Mouse (Mus musculus) ES-E14 (cell line): ENCODE measurements at regions not wholly inside any gene's neighbourhood (a gene's known extent, or its start where the extent isn't known, plus 50 kb on each side); places are given as distances from the start of the nearest gene placed in this dataset.

Experiments used
- DNase-seq: peaks from one replicate; pipeline ENCODE4 v3.0.0-alpha.2; 2013; ENCODE audit warnings: low read depth, low spot score
- H3K27ac ChIP-seq: 2 replicates; pipeline ENCODE4 v1.5.1; 2012; ENCODE audit warnings: low read depth, mild to moderate bottlenecking, low read length, moderate library complexity, mixed read lengths; ENCODE audit not compliant: poor library complexity, insufficient read depth, severe bottlenecking
- H3K36me3 ChIP-seq: 2 replicates; pipeline ENCODE4 v1.6.1; 2012; ENCODE audit warnings: mild to moderate bottlenecking, low read length, moderate library complexity, mixed read lengths; ENCODE audit not compliant: control insufficient read depth, poor library complexity, insufficient read depth, severe bottlenecking
- H3K4me1 ChIP-seq, 2 experiments: fragments of 150-350 bp in 1 of 2; sonication (generic) in 1 of 2; 2 replicates each; pipeline ENCODE4 v1.6.1; 2012; ENCODE audit warnings: low read length in 2 of 2, mild to moderate bottlenecking in 1 of 2, mixed read lengths in 1 of 2; ENCODE audit not compliant: control insufficient read depth in 2 of 2, insufficient read depth in 2 of 2, poor library complexity in 1 of 2
- H3K4me3 ChIP-seq, 2 experiments: fragments of 150-350 bp in 1 of 2; sonication (generic) in 1 of 2; 2 replicates each; pipeline ENCODE4 v1.5.1; 2012; ENCODE audit warnings: low read length in 2 of 2, low read depth in 1 of 2, mild to moderate bottlenecking in 1 of 2, mixed read lengths in 1 of 2; ENCODE audit not compliant: insufficient read depth in 1 of 2, poor library complexity in 1 of 2, severe bottlenecking in 1 of 2
- H3K9ac ChIP-seq: 2 replicates; pipeline ENCODE4 v1.6.1; 2012; ENCODE audit warnings: low read depth, mild to moderate bottlenecking, low read length, mixed read lengths; ENCODE audit not compliant: poor library complexity, insufficient read depth, severe bottlenecking
- H3K9me3 ChIP-seq: fragments of 150-350 bp; sonication (generic); 2 replicates; pipeline ENCODE4 v1.6.1; 2012; ENCODE audit warnings: low read depth, mild to moderate bottlenecking, low read length; ENCODE audit not compliant: control insufficient read depth, insufficient read depth
- CHD2 ChIP-seq: IDR thresholded peaks from 2 replicates; pipeline ENCODE4 v1.6.1; 2014; ENCODE audit warnings: mild to moderate bottlenecking, low read depth, low read length, inconsistent platforms
- HCFC1 ChIP-seq: IDR thresholded peaks from 2 replicates; pipeline ENCODE4 v1.6.1; 2012; ENCODE audit warnings: low read length, inconsistent platforms, borderline replicate concordance; ENCODE audit not compliant: insufficient read depth
- MAFK ChIP-seq: IDR thresholded peaks from 2 replicates; pipeline ENCODE4 v1.6.1; 2014; ENCODE audit warnings: mild to moderate bottlenecking, low read depth, low read length, inconsistent platforms; ENCODE audit not compliant: insufficient read depth
- ZC3H11A ChIP-seq: IDR thresholded peaks from 2 replicates; pipeline ENCODE4 v1.6.1; 2012; ENCODE audit warnings: low read depth, mild to moderate bottlenecking, inconsistent platforms, low read length, borderline replicate concordance
- ZNF384 ChIP-seq: IDR thresholded peaks from 2 replicates; pipeline ENCODE4 v1.6.1; 2012; ENCODE audit warnings: low read depth, low read length, inconsistent platforms
- in situ Hi-C, 2 experiments: fragments of 600-800 bp; cut with MboI; formaldehyde crosslinking; loops; one replicate each; pipeline ENCODE4 v1.15.1; 2025; ENCODE audit warnings: low sequenced_read_pairs in 2 of 2, inconsistent platforms in 1 of 2; ENCODE audit not compliant: unreplicated experiment in 2 of 2

DNA sequence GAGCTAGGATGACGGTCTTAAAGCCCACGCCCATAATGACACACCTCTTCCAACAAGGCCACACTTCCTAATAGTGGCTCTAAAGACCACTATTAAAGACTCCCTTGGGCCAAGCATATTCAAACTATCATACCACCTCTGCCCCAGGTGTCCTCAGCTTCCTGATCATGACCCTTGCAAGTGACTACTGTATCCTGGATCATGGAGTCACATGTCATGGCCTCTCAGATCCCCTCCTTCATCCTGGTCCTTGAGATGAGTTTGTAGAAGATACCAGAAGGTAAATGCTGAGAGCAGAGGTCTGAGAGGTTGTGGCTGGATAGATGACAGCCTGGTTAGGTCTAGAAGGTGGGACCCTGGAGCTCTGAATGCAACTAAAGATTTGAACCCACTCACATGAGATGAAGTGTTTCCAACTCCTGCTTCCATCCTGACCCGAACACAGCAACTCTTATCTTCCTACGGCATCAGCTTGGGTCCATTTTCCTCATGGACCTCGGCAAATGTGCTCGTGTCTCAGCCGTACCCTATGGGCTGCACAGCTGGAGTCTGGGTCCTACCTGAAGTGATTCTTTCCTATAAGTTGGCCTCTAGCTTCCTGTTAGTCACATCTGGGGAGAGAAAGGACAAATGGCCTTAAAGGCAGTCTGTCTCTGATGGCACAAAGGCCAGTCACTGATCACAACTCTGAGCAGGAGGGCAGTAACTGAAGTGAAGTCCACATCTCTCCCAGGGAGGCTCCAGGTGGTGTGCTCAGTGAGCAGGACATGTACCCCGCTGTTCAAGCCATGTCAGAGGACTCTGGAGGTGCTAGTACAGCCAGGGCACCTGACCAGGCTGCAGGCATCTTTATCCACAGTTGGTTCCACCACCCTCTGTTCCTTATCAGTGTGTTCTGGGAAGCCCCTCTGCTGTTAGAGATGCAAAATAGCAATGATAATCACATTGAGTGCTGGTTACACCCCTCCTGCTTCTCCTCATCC is 54.3 kb upstream of the Slco4a1 start:
- Histone ChIP-seq H3K9me3 (no peaks in the 10 kb centered on the region), H3K27ac (no peak overlapping the region), H3K4me1 (no peaks in the 10 kb centered on the region), H3K9ac (no peak overlapping the region), H3K36me3 (no peaks in the 10 kb centered on the region), H3K4me3 (no peak overlapping the region)
- TF ChIP-seq HCFC1 (no peak), MAFK (no peak), CHD2 (no peak), ZC3H11A (no peak), ZNF384 (no peak)
- in situ Hi-C loops, result no loop called here
- DNase-seq, result no peak

DNA sequence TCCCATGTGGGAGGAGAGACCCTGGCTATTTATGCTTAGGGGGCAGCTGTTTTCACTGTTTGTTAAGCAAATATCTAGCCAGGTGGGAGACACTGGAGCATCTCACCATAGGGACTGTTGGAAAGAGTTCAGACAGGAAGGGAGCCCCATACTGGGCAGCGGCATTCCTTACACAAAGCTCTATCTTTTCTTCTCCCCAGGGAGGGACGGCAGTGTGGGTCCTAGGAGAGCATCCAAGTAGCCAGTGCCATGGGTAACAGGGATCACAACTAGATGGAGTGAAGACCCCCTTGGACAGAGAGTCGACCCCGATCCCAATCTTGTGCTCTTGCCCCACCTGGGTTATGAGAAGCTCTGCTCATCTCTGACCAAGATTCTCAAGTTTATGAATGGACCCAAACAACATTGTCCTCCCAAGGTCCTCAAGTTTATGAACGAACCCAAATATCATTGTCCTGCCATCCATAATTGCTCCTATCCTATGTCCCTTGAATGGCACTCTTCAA is 55.5 kb upstream of the Slco4a1 start:
- Histone ChIP-seq H3K27ac (no peak overlapping the region), H3K9me3 (no peaks in the 10 kb centered on the region)
- in situ Hi-C loops, result no loop called here

DNA sequence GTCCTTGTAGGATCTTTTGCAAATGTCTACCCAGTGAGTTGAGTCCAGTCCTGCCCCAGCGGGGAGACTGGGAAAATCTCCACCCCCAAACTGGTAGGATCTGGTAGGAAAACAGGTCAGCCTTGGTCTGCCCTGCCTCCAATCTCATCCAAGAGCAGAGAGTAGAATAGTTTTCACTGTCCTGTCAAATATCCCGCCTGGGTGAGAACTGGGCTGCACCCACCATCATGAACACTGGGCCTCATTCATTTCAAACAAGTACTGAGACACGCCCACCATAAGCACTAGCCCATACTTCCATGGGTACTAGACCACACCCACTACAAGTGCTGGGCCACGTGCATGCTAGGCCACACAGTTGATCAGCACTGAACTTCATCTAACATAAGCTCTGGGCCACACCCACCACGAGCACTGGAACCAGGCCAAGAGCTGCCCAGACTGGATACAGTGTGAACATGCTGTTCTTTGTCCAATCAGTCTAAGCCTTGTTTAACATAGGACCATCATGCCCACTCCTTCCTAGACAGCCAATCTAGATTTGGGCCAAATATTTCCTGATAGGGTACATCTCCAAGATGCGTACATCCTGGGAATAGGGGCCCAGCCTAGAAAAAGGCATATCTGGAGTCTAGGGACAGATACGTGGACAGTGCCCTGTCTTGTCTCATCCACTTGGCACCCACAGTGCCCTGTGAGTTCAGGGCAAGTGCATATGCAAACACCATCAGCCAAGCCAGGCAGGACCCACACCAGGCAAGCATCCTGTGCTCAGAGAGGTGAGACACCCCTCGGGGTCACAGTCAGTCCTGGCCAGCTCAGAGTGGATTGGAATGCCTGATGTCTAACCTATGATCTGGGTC is 56.2 kb upstream of the Slco4a1 start:
- Histone ChIP-seq H3K9me3 (no peaks in the 10 kb centered on the region), H3K27ac (no peak overlapping the region), H3K9ac (no peak overlapping the region), H3K36me3 (no peaks in the 10 kb centered on the region), H3K4me3 (no peak overlapping the region), H3K4me1 (no peaks in the 10 kb centered on the region)
- no peak for DNase-seq
- no peak for TF ChIP-seq HCFC1
- in situ Hi-C loops, result no loop called here

More for the DNA sequence above, 55.5 kb upstream of the Slco4a1 start:
- no peak overlapping the region for H3K4me3 ChIP-seq
- H3K9ac ChIP-seq, result no peak overlapping the region
- TF ChIP-seq HCFC1 (no peak), CHD2 (no peak), MAFK (no peak), ZC3H11A (no peak), ZNF384 (no peak)
- H3K4me1 ChIP-seq, result no peaks in the 10 kb centered on the region
- no peaks in the 10 kb centered on the region for H3K36me3 ChIP-seq
- DNase-seq, result no peak

DNA sequence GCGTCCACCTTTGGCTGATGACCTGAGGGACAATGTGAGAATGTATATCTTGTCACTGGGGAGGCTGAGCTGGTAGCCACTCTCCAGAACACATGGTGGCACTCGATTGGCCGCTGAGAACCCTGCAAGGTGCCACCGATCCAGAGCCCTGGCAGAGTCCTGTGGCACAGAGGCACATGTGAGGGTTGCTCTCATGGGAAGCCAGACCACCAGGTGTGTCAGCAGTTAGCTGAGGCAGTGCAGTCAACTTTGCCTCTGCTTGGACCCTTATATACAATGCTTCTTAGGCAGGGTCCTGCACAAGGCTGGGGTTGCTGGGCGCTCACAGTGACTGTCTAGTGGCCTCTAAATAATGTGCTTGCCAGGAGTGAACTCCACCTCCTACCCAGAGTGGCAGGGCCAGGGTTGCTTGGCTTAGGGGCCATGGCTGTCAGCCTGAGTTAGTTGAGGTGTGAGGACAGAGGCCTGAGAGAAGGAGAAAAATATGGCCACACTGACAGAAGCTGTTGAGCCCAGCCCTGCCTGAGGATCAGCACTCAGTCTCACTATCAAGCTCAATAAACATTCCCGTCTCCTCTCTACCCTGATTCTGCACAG is 57.1 kb upstream of the Slco4a1 start:
- H3K9me3 ChIP-seq, result no peaks in the 10 kb centered on the region
- no peak for DNase-seq
- no peaks in the 10 kb centered on the region for H3K4me1 ChIP-seq
- H3K9ac ChIP-seq, result no peak overlapping the region
- H3K36me3 ChIP-seq, result no peaks in the 10 kb centered on the region
- in situ Hi-C loops, result no loop called here
- TF ChIP-seq ZC3H11A (no peak), HCFC1 (no peak), MAFK (no peak), ZNF384 (no peak), CHD2 (no peak)
- no peak overlapping the region for H3K4me3 ChIP-seq
- H3K27ac ChIP-seq, result no peak overlapping the region
